Mouse (Mus musculus) ES-Bruce4 (cell line): ENCODE measurements around the gene Rph3al. TPM values are rescaled to one million over a fixed set of nuclear protein-coding genes. Genes with fewer than 3 reads are reported as not detected.
A peak's percentile ranks its signal among the peaks of the same experiment; 100 is the strongest.

ENCODE experiments used
- H3K27ac ChIP-seq: 2 replicates; pipeline ENCODE4 v1.5.1; 2012; ENCODE audit warnings: low read length, inconsistent platforms; ENCODE audit not compliant: insufficient read depth
- H3K27me3 ChIP-seq: 2 replicates; pipeline ENCODE4 v1.6.1; 2012; ENCODE audit warnings: mild to moderate bottlenecking, low read length, inconsistent platforms; ENCODE audit not compliant: control insufficient read depth, poor library complexity, insufficient read depth, severe bottlenecking
- H3K36me3 ChIP-seq: 2 replicates; pipeline ENCODE4 v1.6.1; 2012; ENCODE audit warnings: inconsistent platforms, mild to moderate bottlenecking, low read length, moderate library complexity; ENCODE audit not compliant: control insufficient read depth, poor library complexity, insufficient read depth, severe bottlenecking
- H3K4me1 ChIP-seq: one replicate; pipeline ENCODE4 v1.8.1; 2011; ENCODE audit warnings: low read length; ENCODE audit not compliant: control insufficient read depth, insufficient read depth
- H3K4me3 ChIP-seq: 2 replicates; pipeline ENCODE4 v1.5.1; 2011; ENCODE audit warnings: low read depth, mild to moderate bottlenecking, low read length
- H3K9ac ChIP-seq: 2 replicates; pipeline ENCODE4 v1.6.1; 2012; ENCODE audit warnings: low read depth, mild to moderate bottlenecking, inconsistent platforms; ENCODE audit not compliant: poor library complexity, severe bottlenecking
- H3K9me3 ChIP-seq: replicated peaks from 2 replicates; pipeline ENCODE4 v1.6.1; 2012; ENCODE audit warnings: mild to moderate bottlenecking, low read length, inconsistent platforms; ENCODE audit not compliant: control insufficient read depth, poor library complexity, insufficient read depth, severe bottlenecking
- CTCF ChIP-seq: IDR thresholded peaks from one replicate; pipeline ENCODE4 v1.8.1; 2011; ENCODE audit warnings: low read depth, low read length
- EP300 ChIP-seq: IDR thresholded peaks from 2 replicates; pipeline ENCODE4 v1.6.1; 2011; ENCODE audit warnings: low read depth, low read length; ENCODE audit not compliant: insufficient read depth
- POLR2A ChIP-seq: IDR thresholded peaks from one replicate; pipeline ENCODE4 v1.8.1; 2011; ENCODE audit warnings: low read length; ENCODE audit not compliant: insufficient read depth
- polyA plus RNA-seq: library from polyadenylated mRNA; stranded (reverse); fragments of >200 nt; gene quantifications from 2 replicates; pipeline ENCODE4 v1.2.4, GENCODE M21; 2011; ENCODE audit warnings: low read depth; ENCODE audit not compliant: missing spikeins, insufficient read depth, insufficient read length

Rph3al gene
- 2.3 and 3.7 TPM in 2 replicates for polyA plus RNA-seq

GRCm38 (mm10) chr11:75938379-75938906, at the start of gene Rph3al:
Rph3al (minus strand) TSS chr11:75938429.
- no peak for TF ChIP-seq CTCF
- no peak for TF ChIP-seq EP300
- no peak for TF ChIP-seq POLR2A
- Histone ChIP-seq H3K9me3 (0 out of 2 replicates have a peak, but pooled peaks cover 3% of the 10 kb centered on the region), H3K27ac (no peak within 1 kb of the TSS), H3K36me3 (no peaks in the 10 kb centered on the region), H3K4me1 (peaks cover 3% of the 10 kb centered on the region), H3K27me3 (no peaks in the 10 kb centered on the region), H3K9ac (no peak within 1 kb of the TSS), H3K4me3 (peak within 1 kb of the TSS; percentile 17; the same call in 1 of the 2 replicates)

- Histone ChIP-seq H3K9me3 (no peaks in the 10 kb centered on the region), H3K4me3 (no peak overlapping the region), H3K27ac (no peak overlapping the region), H3K4me1 (no peaks in the 10 kb centered on the region), H3K36me3 (no peaks in the 10 kb centered on the region), H3K27me3 (no peaks in the 10 kb centered on the region), H3K9ac (no peak overlapping the region)
- TF ChIP-seq CTCF = no peak
- no peak for TF ChIP-seq POLR2A
- TF ChIP-seq EP300 = no peak
These were observed 47.7 kb upstream of the Rph3al start for GRCm38 (mm10) chr11:75985948-75986347.

- H3K4me1 ChIP-seq = no peaks in the 10 kb centered on the region
- TF ChIP-seq POLR2A (no peak), EP300 (no peak), CTCF (no peak)
- H3K27ac ChIP-seq = no peak overlapping the region
- no peaks in the 10 kb centered on the region for H3K36me3 ChIP-seq
- H3K4me3 ChIP-seq = no peak overlapping the region
- no peak overlapping the region for H3K9ac ChIP-seq
- H3K27me3 ChIP-seq = no peaks in the 10 kb centered on the region
- no peaks in the 10 kb centered on the region for H3K9me3 ChIP-seq
These were observed 46.4 kb upstream of the Rph3al start for GRCm38 (mm10) chr11:75984581-75984980.

- no peaks in the 10 kb centered on the region for H3K36me3 ChIP-seq
- no peak overlapping the region for H3K9ac ChIP-seq
- TF ChIP-seq EP300 = no peak
- no peak for TF ChIP-seq CTCF
- TF ChIP-seq POLR2A = no peak
- no peak overlapping the region for H3K4me3 ChIP-seq
- H3K27me3 ChIP-seq = no peaks in the 10 kb centered on the region
- H3K4me1 ChIP-seq = no peaks in the 10 kb centered on the region
- no peaks in the 10 kb centered on the region for H3K9me3 ChIP-seq
- no peak overlapping the region for H3K27ac ChIP-seq
These were observed 45.0 kb upstream of the Rph3al start for GRCm38 (mm10) chr11:75983194-75983593.

- H3K9ac ChIP-seq = no peak overlapping the region
- no peak overlapping the region for H3K27ac ChIP-seq
- H3K9me3 ChIP-seq = no peaks in the 10 kb centered on the region
- no peak overlapping the region for H3K4me3 ChIP-seq
- no peaks in the 10 kb centered on the region for H3K27me3 ChIP-seq
- no peaks in the 10 kb centered on the region for H3K36me3 ChIP-seq
- no peak for TF ChIP-seq CTCF
- TF ChIP-seq POLR2A = no peak
- no peak for TF ChIP-seq EP300
- no peaks in the 10 kb centered on the region for H3K4me1 ChIP-seq
These were observed 42.2 kb upstream of the Rph3al start for GRCm38 (mm10) chr11:75980413-75980812.

- no peaks in the 10 kb centered on the region for H3K4me1 ChIP-seq
- peaks cover 4% of the 10 kb centered on the region for H3K9me3 ChIP-seq
- H3K9ac ChIP-seq = no peak overlapping the region
- H3K36me3 ChIP-seq = no peaks in the 10 kb centered on the region
- H3K27me3 ChIP-seq = no peaks in the 10 kb centered on the region
- H3K27ac ChIP-seq = no peak overlapping the region
- H3K4me3 ChIP-seq = no peak overlapping the region
- TF ChIP-seq POLR2A (no peak), EP300 (no peak), CTCF (no peak)
These were observed 39.8 kb upstream of the Rph3al start for GRCm38 (mm10) chr11:75978051-75978450.
